Mouse (Mus musculus) erythroblast, embryonic 14.5 days (primary cell): ENCODE data around the gene Gusb. TPM values are rescaled to one million over a fixed set of nuclear protein-coding genes. Genes with fewer than 3 reads are reported as not detected.

Experiments
- H3K27me3 ChIP-seq: 2 replicates; pipeline ENCODE4 v1.6.1; 2012; ENCODE audit warnings: inconsistent platforms; ENCODE audit not compliant: control insufficient read depth
- H3K36me3 ChIP-seq: 2 replicates; pipeline ENCODE4 v1.6.1; 2012; ENCODE audit warnings: mild to moderate bottlenecking, inconsistent platforms; ENCODE audit not compliant: control insufficient read depth
- H3K4me1 ChIP-seq: 2 replicates; pipeline ENCODE4 v1.6.1; 2012; ENCODE audit warnings: inconsistent platforms; ENCODE audit not compliant: control insufficient read depth
- H3K4me3 ChIP-seq: replicated peaks from 2 replicates; pipeline ENCODE3; 2012; ENCODE audit warnings: moderate library complexity, mild to moderate bottlenecking, inconsistent platforms
- H3K9me3 ChIP-seq: 2 replicates; pipeline ENCODE4 v1.6.1; 2012; ENCODE audit warnings: low read length, inconsistent platforms, mixed read lengths; ENCODE audit not compliant: control insufficient read depth
- GATA1 ChIP-seq: IDR thresholded peaks from 2 replicates; pipeline ENCODE4 v1.6.1; 2012; ENCODE audit warnings: low read length, inconsistent platforms, mixed read lengths
- TAL1 ChIP-seq: IDR thresholded peaks from 3 replicates; pipeline ENCODE4 v1.6.1; 2012; ENCODE audit warnings: low read length, inconsistent platforms, mixed read lengths
- polyA plus RNA-seq: library from polyadenylated mRNA; stranded (reverse); fragments of >175 nt; gene quantifications from 2 replicates; pipeline ENCODE4 v1.2.3, GENCODE M21; 2012

Gusb gene
- 0.28 and 0.51 TPM in 2 replicates for polyA plus RNA-seq

- H3K36me3 ChIP-seq = peaks cover 28% of the 10 kb centered on the region
- H3K4me1 ChIP-seq = peaks cover 49% of the 10 kb centered on the region
- TF ChIP-seq TAL1 = no peak
- TF ChIP-seq GATA1 = no peak
- no peaks in the 10 kb centered on the region for H3K27me3 ChIP-seq
- H3K4me3 ChIP-seq = peak within 1 kb of the TSS; percentile 81
- H3K9me3 ChIP-seq = peaks cover 3% of the 10 kb centered on the region; the same call in 1 of the 2 replicates
Measured at GRCm38 (mm10) chr5:130002301-130003146, at the start of gene Gusb. Gene Gusb (minus strand): TSS chr5:130003049.

DNA sequence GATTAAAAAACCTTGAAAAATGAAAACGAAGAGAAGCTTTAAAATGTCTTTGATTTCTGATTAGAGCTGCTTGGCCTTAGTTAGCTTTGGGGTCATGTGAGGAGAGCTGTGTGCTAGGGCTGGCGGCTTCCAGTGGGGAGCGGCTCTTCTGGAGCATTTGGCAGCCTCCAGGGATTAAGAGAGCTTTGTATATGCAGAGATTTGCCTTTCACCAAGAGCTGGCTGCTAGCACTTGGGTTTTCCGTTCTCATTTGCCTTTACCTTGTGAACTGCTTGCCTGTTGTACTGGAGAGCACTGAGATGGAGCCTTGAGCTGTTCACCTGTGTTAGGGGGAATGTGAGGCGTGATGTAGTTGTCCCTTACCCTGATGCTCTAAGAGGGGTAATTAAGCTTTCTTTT is 49.7 kb upstream of the Gusb start:
- TF ChIP-seq TAL1 (no peak), GATA1 (no peak)
- H3K36me3 ChIP-seq = peaks cover 70% of the 10 kb centered on the region
- H3K27me3 ChIP-seq = no peaks in the 10 kb centered on the region
- H3K4me3 ChIP-seq = no peak overlapping the region
- H3K4me1 ChIP-seq = peaks cover 20% of the 10 kb centered on the region
- no peaks in the 10 kb centered on the region for H3K9me3 ChIP-seq

- H3K9me3 ChIP-seq = peaks cover 2% of the 10 kb centered on the region
- no peaks in the 10 kb centered on the region for H3K27me3 ChIP-seq
- TF ChIP-seq TAL1 = no peak
- no peak for TF ChIP-seq GATA1
- no peak overlapping the region for H3K4me3 ChIP-seq
- peaks cover 17% of the 10 kb centered on the region for H3K4me1 ChIP-seq
- peaks cover 83% of the 10 kb centered on the region for H3K36me3 ChIP-seq
Measured at GRCm38 (mm10) chr5:130051073-130051860, 48.4 kb upstream of the Gusb start.

GRCm38 (mm10) chr5:130050416-130050815 is 47.6 kb upstream of the Gusb start:
- H3K36me3 ChIP-seq = peaks cover 87% of the 10 kb centered on the region
- peaks cover 11% of the 10 kb centered on the region for H3K4me1 ChIP-seq
- peaks cover 2% of the 10 kb centered on the region for H3K9me3 ChIP-seq
- no peaks in the 10 kb centered on the region for H3K27me3 ChIP-seq
- no peak overlapping the region for H3K4me3 ChIP-seq
- TF ChIP-seq GATA1 (no peak), TAL1 (no peak)

- H3K4me1 ChIP-seq = peaks cover 11% of the 10 kb centered on the region
- H3K27me3 ChIP-seq = no peaks in the 10 kb centered on the region
- peaks cover 88% of the 10 kb centered on the region for H3K36me3 ChIP-seq
- TF ChIP-seq GATA1 (no peak), TAL1 (no peak)
- peaks cover 2% of the 10 kb centered on the region for H3K9me3 ChIP-seq
- H3K4me3 ChIP-seq = no peak overlapping the region
Measured at GRCm38 (mm10) chr5:130048786-130049520, 46.1 kb upstream of the Gusb start.

- Histone ChIP-seq H3K36me3 (peaks cover 91% of the 10 kb centered on the region), H3K4me1 (no peaks in the 10 kb centered on the region; the same call in 1 of the 2 replicates), H3K27me3 (no peaks in the 10 kb centered on the region), H3K9me3 (peaks cover 2% of the 10 kb centered on the region), H3K4me3 (no peak overlapping the region)
- TF ChIP-seq GATA1 (no peak), TAL1 (no peak)
Measured at GRCm38 (mm10) chr5:130047013-130047412, 44.2 kb upstream of the Gusb start.

GRCm38 (mm10) chr5:130046589-130046988 is 43.7 kb upstream of the Gusb start:
- no peak for TF ChIP-seq TAL1
- TF ChIP-seq GATA1 = no peak
- Histone ChIP-seq H3K27me3 (no peaks in the 10 kb centered on the region), H3K9me3 (peaks cover 2% of the 10 kb centered on the region), H3K4me3 (no peak overlapping the region), H3K4me1 (no peaks in the 10 kb centered on the region; the same call in 1 of the 2 replicates), H3K36me3 (peaks cover 93% of the 10 kb centered on the region)

DNA sequence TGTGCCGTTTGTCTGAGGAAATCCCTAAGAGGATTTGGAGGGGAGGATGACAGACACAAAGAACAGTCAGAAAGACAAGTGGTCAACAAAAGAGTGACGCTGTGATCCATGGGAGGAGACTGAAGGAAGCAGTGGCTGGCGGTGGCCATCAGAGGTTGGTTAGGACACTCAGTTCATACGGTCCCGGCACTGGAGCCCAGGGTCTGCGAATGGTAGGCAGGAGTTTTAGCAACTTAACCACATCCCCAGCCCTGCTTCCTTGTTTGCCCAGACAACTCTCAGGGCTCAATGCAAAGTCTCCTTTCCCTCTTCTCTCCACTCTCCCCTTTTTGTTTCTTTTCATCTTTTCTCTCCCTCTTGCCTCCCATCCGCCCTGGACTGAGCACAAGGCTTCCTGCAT is 43.3 kb upstream of the Gusb start:
- peaks cover 92% of the 10 kb centered on the region for H3K36me3 ChIP-seq
- H3K4me1 ChIP-seq = no peaks in the 10 kb centered on the region; the same call in 1 of the 2 replicates
- peaks cover 2% of the 10 kb centered on the region for H3K9me3 ChIP-seq
- TF ChIP-seq TAL1 = no peak
- no peak for TF ChIP-seq GATA1
- no peak overlapping the region for H3K4me3 ChIP-seq
- no peaks in the 10 kb centered on the region for H3K27me3 ChIP-seq
